Mouse (Mus musculus): ENCODE measurements around the gene Ank3. TPM values are rescaled to one million over a fixed set of nuclear protein-coding genes. Genes with fewer than 3 reads are reported as not detected.

Ank3 gene
- polyA plus RNA-seq, 1 experiment from 2014 or later = 21.6 TPM

DNA sequence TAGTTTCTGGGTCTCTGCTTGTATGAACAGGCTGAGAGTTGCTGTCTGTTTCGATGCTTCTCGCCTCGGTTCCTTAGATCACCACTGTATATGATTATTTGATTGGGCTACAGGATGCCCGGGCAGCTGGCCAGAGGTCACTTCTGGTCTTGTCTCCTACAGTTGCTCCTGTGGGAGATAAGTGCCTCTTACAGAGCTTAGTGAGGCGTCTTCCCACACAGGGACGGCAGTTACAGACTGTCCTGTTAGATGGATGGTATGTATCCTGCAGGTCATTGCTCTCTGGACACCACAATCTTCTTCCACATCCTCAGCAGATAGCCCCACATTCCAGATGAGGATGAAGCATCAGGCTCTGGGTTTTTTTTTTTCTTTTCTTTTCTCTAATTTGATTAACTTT lies 21.7 kb downstream of the Ank3 start:
- TF ChIP-seq CTCF (IDR thresholded peaks at IDR 0.05; ENCODE audit: low read depth) = no peak
- 61% methylated on average over 6 of the region's 6 CpGs for WGBS
- no peak overlapping the region for H3K9ac ChIP-seq (ENCODE audit: low read depth, low read length)
- H3K27ac ChIP-seq (ENCODE audit: low read depth, low read length) = no peak overlapping the region
- no peak for ATAC-seq
- H3K4me2 ChIP-seq (replicated peaks; ENCODE audit: low read depth) = no peak overlapping the region
- no peak overlapping the region for H3K4me3 ChIP-seq (ENCODE audit: low read depth, low read length)
- no peaks in the 10 kb centered on the region for H3K27me3 ChIP-seq (replicated peaks; ENCODE audit: control insufficient read depth, insufficient read depth, low read length)
- no peaks in the 10 kb centered on the region for H3K4me1 ChIP-seq (replicated peaks; ENCODE audit: control insufficient read depth, insufficient read depth, low read length)
- H3K9me3 ChIP-seq (ENCODE audit: control insufficient read depth) = no peaks in the 10 kb centered on the region
- H3K36me3 ChIP-seq (ENCODE audit: control insufficient read depth, insufficient read depth) = no peaks in the 10 kb centered on the region

DNA sequence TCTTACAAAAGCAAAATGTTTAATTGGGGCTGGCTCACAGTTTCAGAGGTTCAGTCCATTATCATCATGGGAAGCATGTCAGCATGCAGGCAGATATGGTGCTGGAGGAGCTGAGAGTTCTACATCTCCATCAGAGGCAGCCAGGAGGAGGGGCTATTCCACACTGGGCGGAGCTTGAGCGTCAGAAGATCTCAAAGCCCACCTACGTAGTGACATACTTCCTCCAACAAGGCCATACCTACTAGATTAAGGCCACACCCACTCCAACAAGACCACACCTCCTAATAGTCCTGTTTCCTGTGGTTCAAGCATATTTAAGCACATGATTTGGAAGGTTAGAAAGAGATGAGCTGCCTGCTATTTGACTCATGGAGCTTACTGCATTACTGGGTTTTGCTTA lies 25.5 kb downstream of the Ank3 start:
- Histone ChIP-seq H3K9me3 (ENCODE audit: control insufficient read depth) (no peaks in the 10 kb centered on the region), H3K4me1 (replicated peaks; ENCODE audit: control insufficient read depth, insufficient read depth, low read length) (no peaks in the 10 kb centered on the region), H3K4me3 (ENCODE audit: low read depth, low read length) (no peak overlapping the region), H3K27me3 (replicated peaks; ENCODE audit: control insufficient read depth, insufficient read depth, low read length) (no peaks in the 10 kb centered on the region), H3K36me3 (ENCODE audit: control insufficient read depth, insufficient read depth) (no peaks in the 10 kb centered on the region), H3K4me2 (replicated peaks; ENCODE audit: low read depth) (no peak overlapping the region), H3K27ac (ENCODE audit: low read depth, low read length) (no peak overlapping the region), H3K9ac (ENCODE audit: low read depth, low read length) (no peak overlapping the region)
- no peak for TF ChIP-seq CTCF (IDR thresholded peaks at IDR 0.05; ENCODE audit: low read depth)
- 97% methylated on average over 3 of the region's 3 CpGs for WGBS
- ATAC-seq = no peak

DNA sequence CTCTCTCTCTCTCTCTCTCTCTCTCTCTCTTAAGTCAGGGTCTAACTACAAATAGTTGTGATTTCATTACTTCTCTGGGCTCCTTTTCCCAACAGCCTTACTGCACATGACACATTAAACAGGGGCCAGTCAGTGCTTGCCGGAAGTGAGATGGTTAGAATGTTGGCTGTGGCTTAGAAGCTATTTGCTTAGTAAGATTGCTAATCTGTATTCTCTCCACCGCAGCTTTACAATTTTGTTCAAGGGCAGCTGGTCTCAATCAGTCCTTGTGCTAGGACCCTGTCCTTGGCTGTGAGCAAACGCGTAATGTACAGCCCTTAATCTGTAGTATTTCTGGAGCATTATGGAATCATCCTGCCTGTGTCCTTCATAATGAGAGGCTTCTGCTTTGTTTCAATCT lies 31.6 kb downstream of the Ank3 start:
- TF ChIP-seq CTCF (IDR thresholded peaks at IDR 0.05; ENCODE audit: low read depth) = no peak
- no peak for ATAC-seq
- H3K4me2 ChIP-seq (replicated peaks; ENCODE audit: low read depth) = no peak overlapping the region
- no peaks in the 10 kb centered on the region for H3K4me1 ChIP-seq (replicated peaks; ENCODE audit: control insufficient read depth, insufficient read depth, low read length)
- no peak overlapping the region for H3K9ac ChIP-seq (ENCODE audit: low read depth, low read length)
- no peaks in the 10 kb centered on the region for H3K36me3 ChIP-seq (ENCODE audit: control insufficient read depth, insufficient read depth)
- H3K27ac ChIP-seq (ENCODE audit: low read depth, low read length) = no peak overlapping the region
- no peaks in the 10 kb centered on the region for H3K9me3 ChIP-seq (ENCODE audit: control insufficient read depth)
- H3K27me3 ChIP-seq (replicated peaks; ENCODE audit: control insufficient read depth, insufficient read depth, low read length) = no peaks in the 10 kb centered on the region
- H3K4me3 ChIP-seq (ENCODE audit: low read depth, low read length) = no peak overlapping the region
- 34% methylated on average over 4 of the region's 4 CpGs for whole genome bisulfite sequencing

DNA sequence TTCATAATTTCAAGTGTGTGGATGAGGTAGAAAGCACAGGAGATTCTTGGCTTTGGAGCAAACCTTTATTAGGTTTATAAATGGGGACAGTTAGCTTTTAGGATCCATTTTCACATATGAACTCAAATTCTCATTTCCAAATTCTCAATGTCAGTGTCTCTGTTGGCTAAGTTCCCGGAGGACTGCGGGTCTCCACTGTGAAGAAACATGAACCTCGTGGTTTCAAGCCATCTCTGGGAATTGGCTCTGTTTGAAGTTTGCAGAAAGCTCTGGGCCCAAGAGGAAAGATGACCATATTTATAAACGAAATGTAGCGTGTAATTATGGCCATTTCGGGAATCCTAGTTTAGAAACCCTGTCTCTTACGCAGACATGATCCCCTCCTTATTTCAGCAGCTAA lies 32.5 kb downstream of the Ank3 start:
- Histone ChIP-seq H3K9ac (ENCODE audit: low read depth, low read length) (no peak overlapping the region), H3K36me3 (ENCODE audit: control insufficient read depth, insufficient read depth) (no peaks in the 10 kb centered on the region), H3K9me3 (ENCODE audit: control insufficient read depth) (no peaks in the 10 kb centered on the region), H3K4me1 (replicated peaks; ENCODE audit: control insufficient read depth, insufficient read depth, low read length) (no peaks in the 10 kb centered on the region), H3K4me3 (ENCODE audit: low read depth, low read length) (no peak overlapping the region), H3K27ac (ENCODE audit: low read depth, low read length) (no peak overlapping the region), H3K27me3 (replicated peaks; ENCODE audit: control insufficient read depth, insufficient read depth, low read length) (no peaks in the 10 kb centered on the region), H3K4me2 (replicated peaks; ENCODE audit: low read depth) (no peak overlapping the region)
- ATAC-seq = no peak
- no peak for TF ChIP-seq CTCF (IDR thresholded peaks at IDR 0.05; ENCODE audit: low read depth)
- 70% methylated on average over 7 of the region's 7 CpGs for WGBS

DNA sequence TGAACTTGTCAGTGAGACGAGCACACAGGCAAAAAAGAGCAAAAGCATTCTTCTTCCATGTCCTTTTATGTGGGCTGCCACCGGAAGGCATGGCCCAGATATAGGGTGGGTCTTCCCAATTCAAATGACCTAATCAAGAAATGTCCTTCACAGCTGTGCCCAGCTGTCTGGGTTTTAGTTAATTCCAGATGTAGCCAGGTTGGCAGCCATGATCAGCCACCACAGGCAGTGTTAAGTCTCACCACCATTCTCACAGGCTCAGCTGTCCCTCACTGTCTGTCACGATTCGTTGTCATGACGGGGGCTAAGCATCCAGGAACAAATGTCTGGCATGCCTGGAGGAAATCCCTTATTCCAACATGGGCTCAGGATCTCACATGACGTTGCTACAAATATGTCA lies 36.6 kb downstream of the Ank3 start:
- H3K9ac ChIP-seq (ENCODE audit: low read depth, low read length) = no peak overlapping the region

DNA sequence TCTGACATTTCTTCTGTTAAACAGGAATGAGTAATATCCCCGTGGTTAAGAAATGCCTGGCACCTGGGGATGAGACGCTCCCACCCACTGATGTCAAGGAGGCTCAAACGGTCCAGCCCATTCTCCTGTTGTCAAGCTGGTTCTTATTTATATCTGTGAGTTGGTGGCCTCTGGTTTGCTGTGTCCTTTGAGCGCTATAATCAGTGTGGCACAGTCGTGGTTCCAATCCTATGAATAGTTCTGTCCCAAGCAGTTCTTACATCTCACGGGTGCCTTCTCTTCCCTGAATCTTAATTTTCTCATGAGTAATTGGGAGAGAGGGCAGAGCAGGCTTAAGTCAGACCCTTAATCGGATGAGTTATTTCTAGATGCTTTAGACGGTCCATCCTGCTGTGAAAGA lies 40.9 kb downstream of the Ank3 start:
- Histone ChIP-seq H3K27ac (ENCODE audit: low read depth, low read length) (no peak overlapping the region), H3K4me3 (ENCODE audit: low read depth, low read length) (no peak overlapping the region), H3K4me2 (replicated peaks; ENCODE audit: low read depth) (no peak overlapping the region), H3K36me3 (ENCODE audit: control insufficient read depth, insufficient read depth) (no peaks in the 10 kb centered on the region), H3K4me1 (replicated peaks; ENCODE audit: control insufficient read depth, insufficient read depth, low read length) (no peaks in the 10 kb centered on the region), H3K27me3 (replicated peaks; ENCODE audit: control insufficient read depth, insufficient read depth, low read length) (no peaks in the 10 kb centered on the region), H3K9me3 (ENCODE audit: control insufficient read depth) (no peaks in the 10 kb centered on the region), H3K9ac (ENCODE audit: low read depth, low read length) (no peak overlapping the region)
- no peak for ATAC-seq
- WGBS = 81% methylated on average over 8 of the region's 8 CpGs
- no peak for TF ChIP-seq CTCF (IDR thresholded peaks at IDR 0.05; ENCODE audit: low read depth)

More for the DNA sequence above, 36.6 kb downstream of the Ank3 start:
- H3K4me3 ChIP-seq (ENCODE audit: low read depth, low read length) = no peak overlapping the region
- 79% methylated on average over 6 of the region's 6 CpGs for WGBS
- H3K36me3 ChIP-seq (ENCODE audit: control insufficient read depth, insufficient read depth) = no peaks in the 10 kb centered on the region
- H3K27me3 ChIP-seq (replicated peaks; ENCODE audit: control insufficient read depth, insufficient read depth, low read length) = no peaks in the 10 kb centered on the region
- TF ChIP-seq CTCF (IDR thresholded peaks at IDR 0.05; ENCODE audit: low read depth) = no peak
- H3K9me3 ChIP-seq (ENCODE audit: control insufficient read depth) = no peaks in the 10 kb centered on the region
- no peaks in the 10 kb centered on the region for H3K4me1 ChIP-seq (replicated peaks; ENCODE audit: control insufficient read depth, insufficient read depth, low read length)
- H3K27ac ChIP-seq (ENCODE audit: low read depth, low read length) = no peak overlapping the region
- H3K4me2 ChIP-seq (replicated peaks; ENCODE audit: low read depth) = no peak overlapping the region
- no peak for ATAC-seq

DNA sequence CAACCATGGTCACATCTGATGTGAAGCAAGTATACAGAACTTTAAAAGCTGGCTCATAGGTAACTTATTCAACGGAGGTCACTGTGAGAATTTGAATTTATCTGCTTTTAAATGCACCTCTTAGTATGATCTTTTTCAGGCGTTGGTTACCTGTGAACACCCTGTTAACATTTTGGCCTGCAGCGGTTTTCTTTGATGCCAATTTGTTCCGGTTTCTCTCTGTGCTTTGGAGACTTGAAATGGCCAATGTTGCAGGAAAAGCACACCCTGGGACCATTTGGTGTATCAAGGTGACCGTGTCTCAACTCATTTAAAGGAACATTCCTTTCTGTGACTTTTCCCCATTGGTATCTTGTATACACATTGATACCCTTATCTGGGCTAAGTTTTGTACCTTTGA lies 46.0 kb downstream of the Ank3 start:
- no peaks in the 10 kb centered on the region for H3K27me3 ChIP-seq (replicated peaks; ENCODE audit: control insufficient read depth, insufficient read depth, low read length)
- TF ChIP-seq CTCF (IDR thresholded peaks at IDR 0.05; ENCODE audit: low read depth) = no peak
- no peaks in the 10 kb centered on the region for H3K36me3 ChIP-seq (ENCODE audit: control insufficient read depth, insufficient read depth)
- H3K4me1 ChIP-seq (replicated peaks; ENCODE audit: control insufficient read depth, insufficient read depth, low read length) = no peaks in the 10 kb centered on the region
- H3K9ac ChIP-seq (ENCODE audit: low read depth, low read length) = no peak overlapping the region
- ATAC-seq = no peak
- H3K4me3 ChIP-seq (ENCODE audit: low read depth, low read length) = no peak overlapping the region
- no peaks in the 10 kb centered on the region for H3K9me3 ChIP-seq (ENCODE audit: control insufficient read depth)
- WGBS = 73% methylated on average over 5 of the region's 5 CpGs
- no peak overlapping the region for H3K4me2 ChIP-seq (replicated peaks; ENCODE audit: low read depth)
- no peak overlapping the region for H3K27ac ChIP-seq (ENCODE audit: low read depth, low read length)

All from intestine, postnatal 0 days (tissue).